Mouse (Mus musculus) midbrain, embryonic 12.5 days (tissue): ENCODE measurements around the gene Cbl. TPM values are rescaled to one million over a fixed set of nuclear protein-coding genes. Genes with fewer than 3 reads are reported as not detected.

Source experiments
- ATAC-seq: fragments of 200-750 bp; cut with Nextera tagmentation; 2 replicates; pipeline ENCODE4 v1.8.0; 2017; ENCODE audit warnings: low read depth, moderate TSS enrichment, moderate library complexity; ENCODE audit not compliant: low FRiP score
- H3K27ac ChIP-seq: fragments of 300-500 bp; sonication (generic); replicated peaks from 2 replicates; pipeline ENCODE4 v1.5.1; 2016; ENCODE audit warnings: mild to moderate bottlenecking
- H3K27me3 ChIP-seq: fragments of 300-500 bp; sonication (generic); 2 replicates; pipeline ENCODE4 v1.6.1; 2016; ENCODE audit warnings: mild to moderate bottlenecking
- H3K36me3 ChIP-seq: fragments of 300-500 bp; sonication (generic); 2 replicates; pipeline ENCODE4 v1.6.1; 2016
- H3K4me1 ChIP-seq: fragments of 300-500 bp; sonication (generic); 2 replicates; pipeline ENCODE4 v1.6.1; 2016
- H3K4me2 ChIP-seq: fragments of 300-500 bp; sonication (generic); replicated peaks from 2 replicates; pipeline ENCODE4 v1.6.1; 2016; ENCODE audit warnings: mild to moderate bottlenecking, moderate library complexity
- H3K4me3 ChIP-seq: fragments of 300-500 bp; sonication (generic); 2 replicates; pipeline ENCODE4 v1.5.1; 2016; ENCODE audit warnings: mild to moderate bottlenecking
- H3K9ac ChIP-seq: fragments of 300-500 bp; sonication (generic); replicated peaks from 2 replicates; pipeline ENCODE4 v1.6.1; 2016; ENCODE audit warnings: mild to moderate bottlenecking, moderate library complexity
- H3K9me3 ChIP-seq: fragments of 300-500 bp; sonication (generic); 2 replicates; pipeline ENCODE4 v1.6.1; 2016; ENCODE audit warnings: mild to moderate bottlenecking
- WGBS: fragments of 180-500 bp; shearing (Covaris S2); methylation state at CpG from one replicate; pipeline ENCODE4 v1.1.7; 2016; 5-methylcytosine and 5-hydroxymethylcytosine counted together
- polyA plus RNA-seq: library from polyadenylated mRNA; unstranded; fragments of >200 nt; fragmentation: Nextera tagmentation; extraction: Ambion mirVana; gene quantifications from 2 replicates; pipeline ENCODE4 v1.2.1, GENCODE M21; 2016

Cbl gene
- polyA plus RNA-seq, 1 experiment from 2014 or later: 27.2 TPM

DNA sequence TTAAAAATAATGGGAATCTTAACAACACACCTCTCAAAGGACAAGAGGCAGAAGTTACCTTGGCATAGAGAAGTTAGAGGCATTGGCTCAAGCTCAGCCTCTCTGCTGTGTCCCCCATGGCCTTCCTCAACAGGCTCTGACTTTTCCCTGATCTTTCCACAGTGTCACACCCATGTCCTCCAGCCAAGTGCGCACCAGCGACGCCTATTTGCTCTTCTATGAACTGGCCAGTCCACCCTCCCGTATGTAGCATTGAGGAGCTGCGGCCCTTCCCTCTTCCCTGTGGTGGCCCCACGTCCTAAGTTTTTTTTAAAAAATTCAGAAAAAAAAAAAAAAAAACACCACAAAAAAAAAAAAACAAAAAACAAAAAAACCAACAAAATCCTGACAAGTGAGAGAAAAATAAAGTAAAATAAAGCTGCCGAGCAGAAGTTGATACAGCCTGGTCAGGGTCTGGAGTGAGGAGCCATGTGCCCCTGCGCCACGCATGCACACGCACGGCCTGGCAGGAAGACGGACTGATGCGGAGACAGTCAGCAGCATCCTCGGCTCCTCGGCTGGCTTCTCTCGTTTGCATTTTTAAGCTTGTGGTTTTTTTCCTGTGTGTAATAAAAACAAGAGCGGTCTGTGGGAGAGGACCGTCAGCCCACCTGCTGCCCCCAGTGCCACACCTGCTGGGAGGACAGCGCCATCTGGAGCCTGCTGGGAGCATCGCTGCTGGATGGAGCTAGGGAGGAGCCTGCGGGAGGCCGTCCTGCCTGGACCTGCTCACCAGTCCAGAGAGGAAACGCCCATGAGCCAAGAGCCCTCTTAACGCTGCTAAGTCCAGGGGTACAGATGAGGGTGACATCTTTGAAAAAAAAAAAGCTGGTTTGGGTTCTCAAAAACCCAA is 140.0 kb downstream of the Cbl start:
- H3K4me2 ChIP-seq: peak overlapping the region; percentile 31
- peak overlapping the region; percentile 4; the same call in 1 of the 2 replicates for H3K4me3 ChIP-seq
- WGBS: 30% methylated on average over 24 of the region's 24 CpGs
- peak; percentile 44; the same call in 1 of the 2 replicates for ATAC-seq
- peaks cover 5% of the 10 kb centered on the region; the same call in 1 of the 2 replicates for H3K27me3 ChIP-seq
- H3K27ac ChIP-seq: no peak overlapping the region
- H3K9ac ChIP-seq: no peak overlapping the region
- H3K36me3 ChIP-seq: no peaks in the 10 kb centered on the region
- H3K4me1 ChIP-seq: peaks cover 13% of the 10 kb centered on the region
- H3K9me3 ChIP-seq: no peaks in the 10 kb centered on the region

Other genes with a start within 250 kb of the Cbl start
- not detected in 2 replicates for gene Thy1, start 190.7 kb downstream of the Cbl start, polyA plus RNA-seq
- gene Usp2, start 167.0 kb downstream of the Cbl start, polyA plus RNA-seq: 6.4 and 12.5 TPM in 2 replicates
- gene Mfrp, start 132.3 kb downstream of the Cbl start, polyA plus RNA-seq: 0.10 TPM in 1 of 2 replicates, not detected in the other
- gene C1qtnf5, start 126.8 kb downstream of the Cbl start, polyA plus RNA-seq: 1.3 TPM in 2 replicates
- gene Gm49380, start 120.5 kb downstream of the Cbl start, polyA plus RNA-seq: 0.24 and 0.43 TPM in 2 replicates
- 60.6 and 64.2 TPM in 2 replicates for gene Rnf26, start 120.5 kb downstream of the Cbl start, polyA plus RNA-seq
- gene Mcam, start 99.6 kb downstream of the Cbl start, polyA plus RNA-seq: 12.1 and 14.3 TPM in 2 replicates
- not detected in 2 replicates for gene Ccdc153, start 6.6 kb upstream of the Cbl start, polyA plus RNA-seq
- gene Pdzd3, start 17.4 kb upstream of the Cbl start, polyA plus RNA-seq: 0.20 and 0.31 TPM in 2 replicates
- 2.6 and 3.3 TPM in 2 replicates for gene Nlrx1, start 34.5 kb upstream of the Cbl start, polyA plus RNA-seq
- gene Abcg4, start 54.6 kb upstream of the Cbl start, polyA plus RNA-seq: 12.9 and 14.4 TPM in 2 replicates
- gene Hinfp, start 71.6 kb upstream of the Cbl start, polyA plus RNA-seq: 33.9 and 38.5 TPM in 2 replicates
- gene C2cd2l, start 86.2 kb upstream of the Cbl start, polyA plus RNA-seq: 19.0 and 19.7 TPM in 2 replicates
- 34.7 and 39.1 TPM in 2 replicates for gene Dpagt1, start 92.0 kb upstream of the Cbl start, polyA plus RNA-seq
- gene H2afx, start 100.6 kb upstream of the Cbl start, polyA plus RNA-seq: 351 and 363 TPM in 2 replicates
- 96.4 and 109 TPM in 2 replicates for gene Hmbs, start 110.2 kb upstream of the Cbl start, polyA plus RNA-seq
- 36.5 and 40.8 TPM in 2 replicates for gene Vps11, start 127.6 kb upstream of the Cbl start, polyA plus RNA-seq
- gene Hyou1, start 145.4 kb upstream of the Cbl start, polyA plus RNA-seq: 36.2 and 39.4 TPM in 2 replicates
- gene Slc37a4, start 162.8 kb upstream of the Cbl start, polyA plus RNA-seq: 24.9 and 29.3 TPM in 2 replicates
- gene Rps25, start 173.1 kb upstream of the Cbl start, polyA plus RNA-seq: 1,381 and 1,435 TPM in 2 replicates
- gene Trappc4, start 173.6 kb upstream of the Cbl start, polyA plus RNA-seq: 269 and 272 TPM in 2 replicates
- gene Ccdc84, start 184.5 kb upstream of the Cbl start, polyA plus RNA-seq: 31.9 and 33.2 TPM in 2 replicates
- gene Foxr1, start 207.1 kb upstream of the Cbl start, polyA plus RNA-seq: not detected in 2 replicates
- gene Upk2, start 220.9 kb upstream of the Cbl start, polyA plus RNA-seq: not detected in 2 replicates
- 10.2 and 10.4 TPM in 2 replicates for gene Bcl9l, start 248.8 kb upstream of the Cbl start, polyA plus RNA-seq